Mouse (Mus musculus) ES-E14 (cell line): Measurements from ENCODE around the gene Rara.

Experiments used
- MAFK ChIP-seq: IDR thresholded peaks from 2 replicates; pipeline ENCODE4 v1.6.1; 2014; ENCODE audit warnings: mild to moderate bottlenecking, low read depth, low read length, inconsistent platforms; ENCODE audit not compliant: insufficient read depth
- ZC3H11A ChIP-seq: IDR thresholded peaks from 2 replicates; pipeline ENCODE4 v1.6.1; 2012; ENCODE audit warnings: low read depth, mild to moderate bottlenecking, inconsistent platforms, low read length, borderline replicate concordance

DNA sequence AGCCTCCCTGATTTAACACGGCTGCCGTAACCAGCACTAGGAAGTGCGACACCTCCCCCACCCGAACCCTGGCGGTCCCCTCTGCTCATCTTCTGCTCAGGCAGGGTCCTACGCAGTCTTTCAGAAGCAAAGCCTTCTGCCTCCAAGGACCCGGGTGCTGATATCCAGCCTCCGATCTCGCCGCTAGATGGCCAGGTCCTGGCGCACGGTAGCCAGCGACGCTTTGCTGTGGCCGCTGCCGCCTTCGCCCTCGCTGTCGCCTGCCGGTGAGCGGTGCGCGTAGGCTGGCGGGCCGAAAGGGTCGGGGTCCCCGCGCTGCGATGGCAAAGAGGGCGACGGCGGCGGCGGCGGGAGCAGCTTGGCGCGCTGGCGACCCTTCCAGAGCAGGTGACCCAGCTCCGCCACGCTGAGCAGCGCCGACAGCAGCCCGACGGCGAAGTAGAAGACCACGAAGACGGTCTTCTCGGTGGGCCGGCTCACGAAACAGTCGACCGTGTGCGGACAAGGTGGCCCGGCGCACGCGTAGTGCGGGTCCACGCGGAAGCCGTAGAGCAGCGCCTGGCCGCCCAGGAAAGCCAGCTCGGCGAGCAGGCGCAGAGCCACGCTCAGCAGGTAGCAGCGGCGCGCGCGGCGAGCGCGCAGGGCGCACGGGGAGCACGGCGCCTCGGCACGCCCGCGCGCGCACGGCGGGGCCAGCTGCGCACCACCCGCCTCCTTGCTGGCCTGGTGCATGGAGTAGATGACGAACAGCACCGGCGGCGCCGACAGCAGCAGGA, 54.6 kb downstream of the Rara start:
- TF ChIP-seq ZC3H11A: no peak
- TF ChIP-seq MAFK: no peak
